Mouse (Mus musculus): ENCODE measurements around the gene Sars2. TPM values are rescaled to one million over a fixed set of nuclear protein-coding genes. Genes with fewer than 3 reads are reported as not detected.

Gene Sars2
- polyA plus RNA-seq, 1 experiment from 2014 or later, result 12.3 TPM

- H3K9ac ChIP-seq (ENCODE audit: low read length), result no peak overlapping the region
- no peak overlapping the region for H3K4me3 ChIP-seq (ENCODE audit: low read depth, low read length)
- 74% methylated on average over 4 of the region's 5 CpGs for WGBS
- ATAC-seq (ENCODE audit: low FRiP score, low TSS enrichment) (no peak), DNase-seq (ENCODE audit: low spot score) (no peak)
- H3K4me1 ChIP-seq (replicated peaks; ENCODE audit: control insufficient read depth, insufficient read depth), result peaks cover 3% of the 10 kb centered on the region; the same call in 1 of the 2 replicates
- H3K36me3 ChIP-seq (ENCODE audit: control insufficient read depth, insufficient read depth, low read length), result peaks cover 9% of the 10 kb centered on the region; the same call in 1 of the 2 replicates
- no peaks in the 10 kb centered on the region for H3K27me3 ChIP-seq (ENCODE audit: control insufficient read depth, insufficient read depth, low read length)
- no peak overlapping the region for H3K27ac ChIP-seq (replicated peaks)
- no peaks in the 10 kb centered on the region for H3K9me3 ChIP-seq (ENCODE audit: control insufficient read depth, low read length)
- TF ChIP-seq EP300 (optimal IDR thresholded peaks at IDR 0.05) (no peak), CTCF (IDR thresholded peaks at IDR 0.05; ENCODE audit: low read depth) (no peak)
- no peak overlapping the region for H3K4me2 ChIP-seq (replicated peaks; ENCODE audit: low read depth)
Measured at GRCm38 (mm10) chr7:28785161-28785560, 43.4 kb downstream of the Sars2 start.

GRCm38 (mm10) chr7:28787884-28788283 lies 46.1 kb downstream of the Sars2 start:
- WGBS, result 95% methylated on average over 9 of the region's 9 CpGs
- Histone ChIP-seq H3K27ac (replicated peaks) (no peak overlapping the region), H3K4me2 (replicated peaks; ENCODE audit: low read depth) (no peak overlapping the region), H3K27me3 (ENCODE audit: control insufficient read depth, insufficient read depth, low read length) (no peaks in the 10 kb centered on the region), H3K36me3 (ENCODE audit: control insufficient read depth, insufficient read depth, low read length) (peaks cover 6% of the 10 kb centered on the region; the same call in 1 of the 2 replicates), H3K9me3 (ENCODE audit: control insufficient read depth, low read length) (no peaks in the 10 kb centered on the region), H3K4me3 (ENCODE audit: low read depth, low read length) (no peak overlapping the region), H3K9ac (ENCODE audit: low read length) (no peak overlapping the region), H3K4me1 (replicated peaks; ENCODE audit: control insufficient read depth, insufficient read depth) (no peaks in the 10 kb centered on the region; the same call in 1 of the 2 replicates)
- ATAC-seq (ENCODE audit: low FRiP score, low TSS enrichment) (no peak), DNase-seq (ENCODE audit: low spot score) (no peak)
- TF ChIP-seq CTCF (IDR thresholded peaks at IDR 0.05; ENCODE audit: low read depth), result no peak

- Histone ChIP-seq H3K27ac (replicated peaks) (0 out of 2 replicates have a peak within 1 kb of the TSS, but pooled peaks have one; percentile 24), H3K27me3 (ENCODE audit: control insufficient read depth, insufficient read depth, low read length) (no peaks in the 10 kb centered on the region), H3K4me1 (replicated peaks; ENCODE audit: control insufficient read depth, insufficient read depth) (no peaks in the 10 kb centered on the region; the same call in 1 of the 2 replicates), H3K4me2 (replicated peaks; ENCODE audit: low read depth) (no peak within 1 kb of the TSS), H3K9ac (ENCODE audit: low read length) (0 out of 2 replicates have a peak within 1 kb of the TSS, but pooled peaks have one; percentile 27), H3K4me3 (ENCODE audit: low read depth, low read length) (no peak within 1 kb of the TSS), H3K9me3 (ENCODE audit: control insufficient read depth, low read length) (no peaks in the 10 kb centered on the region), H3K36me3 (ENCODE audit: control insufficient read depth, insufficient read depth, low read length) (peaks cover 3% of the 10 kb centered on the region; the same call in 1 of the 2 replicates)
- 61% methylated on average over 5 of the region's 5 CpGs for WGBS
- no peak for ATAC-seq (ENCODE audit: low FRiP score, low TSS enrichment)
- TF ChIP-seq EP300 (optimal IDR thresholded peaks at IDR 0.05) (no peak), CTCF (IDR thresholded peaks at IDR 0.05; ENCODE audit: low read depth) (no peak)
- DNase-seq (ENCODE audit: low spot score), result no peak
Measured at GRCm38 (mm10) chr7:28788307-28789195, 46.8 kb downstream of the Sars2 start, which contains the start of gene Rinl. TSS of gene Rinl (plus strand) at chr7:28788969.

GRCm38 (mm10) chr7:28789235-28789634 lies 47.4 kb downstream of the Sars2 start:
- WGBS, result 39% methylated on average over 3 of the region's 3 CpGs
- no peak overlapping the region for H3K4me3 ChIP-seq (ENCODE audit: low read depth, low read length)
- 0 out of 2 replicates have a peak overlapping the region, but pooled peaks have one; percentile 24 for H3K27ac ChIP-seq (replicated peaks)
- peaks cover 3% of the 10 kb centered on the region; the same call in 1 of the 2 replicates for H3K36me3 ChIP-seq (ENCODE audit: control insufficient read depth, insufficient read depth, low read length)
- no peaks in the 10 kb centered on the region for H3K9me3 ChIP-seq (ENCODE audit: control insufficient read depth, low read length)
- H3K4me2 ChIP-seq (replicated peaks; ENCODE audit: low read depth), result no peak overlapping the region
- DNase-seq (ENCODE audit: low spot score) (no peak), ATAC-seq (ENCODE audit: low FRiP score, low TSS enrichment) (no peak)
- H3K9ac ChIP-seq (ENCODE audit: low read length), result 0 out of 2 replicates have a peak overlapping the region, but pooled peaks have one; percentile 27
- TF ChIP-seq EP300 (optimal IDR thresholded peaks at IDR 0.05) (no peak), CTCF (IDR thresholded peaks at IDR 0.05; ENCODE audit: low read depth) (no peak)
- no peaks in the 10 kb centered on the region; the same call in 1 of the 2 replicates for H3K4me1 ChIP-seq (replicated peaks; ENCODE audit: control insufficient read depth, insufficient read depth)
- no peaks in the 10 kb centered on the region for H3K27me3 ChIP-seq (ENCODE audit: control insufficient read depth, insufficient read depth, low read length)

GRCm38 (mm10) chr7:28790066-28790806 lies 48.4 kb downstream of the Sars2 start:
- ATAC-seq (ENCODE audit: low FRiP score, low TSS enrichment), result peak; percentile 13; the same call in 1 of the 2 replicates
- 57% methylated on average over 8 of the region's 8 CpGs for WGBS

More at GRCm38 (mm10) chr7:28790066-28790806, 48.4 kb downstream of the Sars2 start:
- Histone ChIP-seq H3K27ac (replicated peaks) (no peak overlapping the region), H3K9ac (ENCODE audit: low read length) (no peak overlapping the region), H3K4me1 (replicated peaks; ENCODE audit: control insufficient read depth, insufficient read depth) (no peaks in the 10 kb centered on the region; the same call in 1 of the 2 replicates), H3K4me2 (replicated peaks; ENCODE audit: low read depth) (no peak overlapping the region), H3K27me3 (ENCODE audit: control insufficient read depth, insufficient read depth, low read length) (no peaks in the 10 kb centered on the region), H3K4me3 (ENCODE audit: low read depth, low read length) (no peak overlapping the region), H3K36me3 (ENCODE audit: control insufficient read depth, insufficient read depth, low read length) (peaks cover 3% of the 10 kb centered on the region; the same call in 1 of the 2 replicates), H3K9me3 (ENCODE audit: control insufficient read depth, low read length) (no peaks in the 10 kb centered on the region)
- DNase-seq (ENCODE audit: low spot score), result no peak
- TF ChIP-seq EP300 (optimal IDR thresholded peaks at IDR 0.05) (no peak), CTCF (IDR thresholded peaks at IDR 0.05; ENCODE audit: low read depth) (peak; percentile 68)
